Mouse (Mus musculus) ES-Bruce4 (cell line): Measurements from ENCODE around the gene Glipr1. TPM values are rescaled to one million over a fixed set of nuclear protein-coding genes. Genes with fewer than 3 reads are reported as not detected.

Experiments used
- H3K27ac ChIP-seq: 2 replicates; pipeline ENCODE4 v1.5.1; 2012; ENCODE audit warnings: low read length, inconsistent platforms; ENCODE audit not compliant: insufficient read depth
- H3K27me3 ChIP-seq: 2 replicates; pipeline ENCODE4 v1.6.1; 2012; ENCODE audit warnings: mild to moderate bottlenecking, low read length, inconsistent platforms; ENCODE audit not compliant: control insufficient read depth, poor library complexity, insufficient read depth, severe bottlenecking
- H3K36me3 ChIP-seq: 2 replicates; pipeline ENCODE4 v1.6.1; 2012; ENCODE audit warnings: inconsistent platforms, mild to moderate bottlenecking, low read length, moderate library complexity; ENCODE audit not compliant: control insufficient read depth, poor library complexity, insufficient read depth, severe bottlenecking
- H3K4me1 ChIP-seq: one replicate; pipeline ENCODE4 v1.8.1; 2011; ENCODE audit warnings: low read length; ENCODE audit not compliant: control insufficient read depth, insufficient read depth
- H3K4me3 ChIP-seq: 2 replicates; pipeline ENCODE4 v1.5.1; 2011; ENCODE audit warnings: low read depth, mild to moderate bottlenecking, low read length
- H3K9ac ChIP-seq: 2 replicates; pipeline ENCODE4 v1.6.1; 2012; ENCODE audit warnings: low read depth, mild to moderate bottlenecking, inconsistent platforms; ENCODE audit not compliant: poor library complexity, severe bottlenecking
- H3K9me3 ChIP-seq: replicated peaks from 2 replicates; pipeline ENCODE4 v1.6.1; 2012; ENCODE audit warnings: mild to moderate bottlenecking, low read length, inconsistent platforms; ENCODE audit not compliant: control insufficient read depth, poor library complexity, insufficient read depth, severe bottlenecking
- CTCF ChIP-seq: IDR thresholded peaks from one replicate; pipeline ENCODE4 v1.8.1; 2011; ENCODE audit warnings: low read depth, low read length
- EP300 ChIP-seq: IDR thresholded peaks from 2 replicates; pipeline ENCODE4 v1.6.1; 2011; ENCODE audit warnings: low read depth, low read length; ENCODE audit not compliant: insufficient read depth
- POLR2A ChIP-seq: IDR thresholded peaks from one replicate; pipeline ENCODE4 v1.8.1; 2011; ENCODE audit warnings: low read length; ENCODE audit not compliant: insufficient read depth
- polyA plus RNA-seq: library from polyadenylated mRNA; stranded (reverse); fragments of >200 nt; gene quantifications from 2 replicates; pipeline ENCODE4 v1.2.4, GENCODE M21; 2011; ENCODE audit warnings: low read depth; ENCODE audit not compliant: missing spikeins, insufficient read depth, insufficient read length

The Glipr1 gene
- polyA plus RNA-seq, 1 experiment = not detected

- H3K27me3 ChIP-seq = no peaks in the 10 kb centered on the region
- H3K4me3 ChIP-seq = no peak overlapping the region
- no peaks in the 10 kb centered on the region for H3K36me3 ChIP-seq
- H3K9ac ChIP-seq = no peak overlapping the region
- H3K27ac ChIP-seq = no peak overlapping the region
- no peaks in the 10 kb centered on the region for H3K4me1 ChIP-seq
- H3K9me3 ChIP-seq = no peaks in the 10 kb centered on the region
- TF ChIP-seq CTCF (no peak), EP300 (no peak), POLR2A (no peak)
Observed at GRCm38 (mm10) chr10:111955836-111956235, 46.6 kb downstream of the Glipr1 start.

- TF ChIP-seq POLR2A = no peak
- no peak for TF ChIP-seq EP300
- no peak for TF ChIP-seq CTCF
- Histone ChIP-seq H3K4me3 (no peak overlapping the region), H3K9ac (no peak overlapping the region), H3K36me3 (no peaks in the 10 kb centered on the region), H3K4me1 (no peaks in the 10 kb centered on the region), H3K27ac (no peak overlapping the region), H3K9me3 (no peaks in the 10 kb centered on the region), H3K27me3 (no peaks in the 10 kb centered on the region)
Observed at GRCm38 (mm10) chr10:111949008-111949407, 53.4 kb downstream of the Glipr1 start.

DNA sequence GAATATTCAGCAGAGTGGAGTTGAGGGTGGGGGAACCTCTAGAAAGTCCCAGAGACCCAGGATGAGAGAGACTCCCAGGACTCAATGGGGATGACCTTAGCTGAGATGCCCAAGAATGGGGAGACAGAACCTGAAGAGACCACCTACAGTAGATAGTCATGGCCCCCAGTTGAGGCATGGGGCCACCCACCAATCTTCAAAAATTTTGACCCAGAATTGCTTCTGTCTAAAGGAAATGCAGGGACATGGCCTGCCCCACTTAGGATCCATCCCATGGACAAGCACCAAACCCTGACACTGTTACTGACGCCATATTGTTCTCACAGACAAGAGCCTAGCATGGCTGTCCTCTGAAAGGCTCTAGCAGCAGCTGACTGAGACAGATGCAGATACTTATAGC lies 54.4 kb downstream of the Glipr1 start:
- no peak overlapping the region for H3K27ac ChIP-seq
- no peak overlapping the region for H3K4me3 ChIP-seq
- H3K9me3 ChIP-seq = no peaks in the 10 kb centered on the region
- no peak for TF ChIP-seq POLR2A
- no peak for TF ChIP-seq EP300
- TF ChIP-seq CTCF = no peak
- no peaks in the 10 kb centered on the region for H3K36me3 ChIP-seq
- H3K9ac ChIP-seq = no peak overlapping the region
- no peaks in the 10 kb centered on the region for H3K27me3 ChIP-seq
- no peaks in the 10 kb centered on the region for H3K4me1 ChIP-seq

GRCm38 (mm10) chr10:111945563-111945962 lies 56.9 kb downstream of the Glipr1 start:
- Histone ChIP-seq H3K9me3 (no peaks in the 10 kb centered on the region), H3K4me3 (no peak overlapping the region), H3K36me3 (no peaks in the 10 kb centered on the region), H3K4me1 (no peaks in the 10 kb centered on the region), H3K27ac (no peak overlapping the region), H3K27me3 (no peaks in the 10 kb centered on the region), H3K9ac (no peak overlapping the region)
- no peak for TF ChIP-seq CTCF
- TF ChIP-seq POLR2A = no peak
- no peak for TF ChIP-seq EP300

DNA sequence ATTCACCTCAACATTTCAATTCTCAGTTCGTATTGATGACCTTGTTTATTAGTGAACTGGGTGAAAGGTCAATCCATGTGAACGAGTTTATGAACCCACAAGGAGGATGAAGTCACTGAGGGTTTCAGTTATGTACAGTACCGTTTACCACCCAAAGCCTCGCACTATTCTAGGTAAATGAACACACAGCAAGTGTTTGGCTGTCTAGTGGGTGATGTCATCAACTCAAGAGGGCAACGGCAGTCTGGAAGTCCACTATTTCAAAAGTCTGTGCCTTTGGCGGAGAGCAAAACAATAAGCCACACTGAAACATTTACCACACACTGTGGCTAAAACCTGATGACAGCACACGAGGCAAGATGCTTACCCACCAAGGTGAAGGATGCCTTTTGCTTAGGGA lies 59.4 kb downstream of the Glipr1 start:
- Histone ChIP-seq H3K36me3 (no peaks in the 10 kb centered on the region), H3K4me3 (no peak overlapping the region)

DNA sequence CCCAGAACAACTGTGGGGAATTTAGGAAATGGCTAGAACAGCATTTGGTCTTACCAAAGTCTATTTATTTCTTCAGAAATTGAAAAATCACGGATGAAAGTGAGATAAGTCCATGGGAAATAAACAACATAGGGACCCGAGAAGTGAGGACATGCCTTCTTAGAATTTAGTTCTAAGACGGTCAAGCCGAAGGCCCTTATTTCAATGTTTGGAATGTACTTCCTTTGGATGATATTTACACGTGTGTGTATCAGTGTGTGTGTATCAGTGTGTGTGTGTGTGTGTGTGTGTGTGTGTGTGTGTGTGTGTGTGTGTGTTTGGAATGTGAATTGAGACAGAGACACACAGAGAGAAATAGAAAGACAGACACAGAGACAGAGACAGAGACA lies 65.3 kb downstream of the Glipr1 start:
- Histone ChIP-seq H3K4me1 (no peaks in the 10 kb centered on the region), H3K4me3 (no peak overlapping the region), H3K9me3 (no peaks in the 10 kb centered on the region), H3K27ac (no peak overlapping the region), H3K9ac (no peak overlapping the region), H3K27me3 (no peaks in the 10 kb centered on the region), H3K36me3 (no peaks in the 10 kb centered on the region)
- no peak for TF ChIP-seq CTCF
- TF ChIP-seq POLR2A = no peak
- no peak for TF ChIP-seq EP300

More for the DNA sequence above, 59.4 kb downstream of the Glipr1 start:
- no peaks in the 10 kb centered on the region for H3K9me3 ChIP-seq
- H3K27me3 ChIP-seq = no peaks in the 10 kb centered on the region
- TF ChIP-seq POLR2A (no peak), EP300 (no peak), CTCF (no peak)
- no peaks in the 10 kb centered on the region for H3K4me1 ChIP-seq
- no peak overlapping the region for H3K9ac ChIP-seq
- H3K27ac ChIP-seq = no peak overlapping the region
